Mouse (Mus musculus): ENCODE results near the gene Bicc1. TPM values are rescaled to one million over a fixed set of nuclear protein-coding genes. Genes with fewer than 3 reads are reported as not detected.

The Bicc1 gene
- polyA plus RNA-seq, 1 experiment: 3.2 TPM

DNA sequence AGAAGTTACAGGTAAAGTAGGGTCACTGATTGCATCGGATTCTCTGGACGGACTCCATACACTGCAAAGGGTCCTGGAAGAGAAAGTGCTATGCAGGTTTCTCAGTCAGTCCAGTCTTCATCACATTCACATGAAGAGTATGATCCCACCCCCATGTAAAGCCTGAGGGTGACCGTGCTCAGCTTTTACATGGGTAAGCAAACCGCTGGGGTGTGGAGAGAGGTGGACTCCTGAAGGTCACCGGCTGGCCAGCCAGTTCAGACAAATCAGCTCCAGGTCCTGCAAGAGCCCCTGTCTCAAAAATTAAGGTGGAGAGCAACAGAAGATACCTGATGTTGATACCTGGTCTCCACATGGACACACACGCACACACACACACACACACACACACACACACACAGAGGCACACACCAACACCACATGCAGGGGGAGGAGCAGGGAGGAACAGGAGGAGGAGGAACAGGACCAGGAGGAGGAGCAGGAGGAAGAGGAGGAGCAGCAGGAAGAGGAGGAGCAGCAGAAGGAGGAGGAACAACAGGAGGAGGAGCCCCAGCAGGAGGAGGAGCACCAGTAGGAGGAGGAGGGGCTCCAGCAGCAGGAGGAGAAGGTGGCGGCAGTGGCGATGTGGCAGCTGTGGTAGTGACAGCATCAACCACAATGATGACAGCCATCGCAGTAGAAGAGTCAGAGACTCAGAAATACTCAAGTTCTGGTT is 52.9 kb downstream of the Bicc1 start:
- no peaks in the 10 kb centered on the region for H3K36me3 ChIP-seq (ENCODE audit: control insufficient read depth, insufficient read depth, low read length)
- no peak overlapping the region for H3K4me3 ChIP-seq (ENCODE audit: control insufficient read depth, low read depth, low read length)
- H3K27me3 ChIP-seq (ENCODE audit: control insufficient read depth, insufficient read depth, low read length): no peaks in the 10 kb centered on the region
- no peak overlapping the region for H3K27ac ChIP-seq (ENCODE audit: control insufficient read depth, insufficient read depth, low read depth, low read length)
- TF ChIP-seq POLR2A (IDR thresholded peaks at IDR 0.05; ENCODE audit: control insufficient read depth, low read depth, low read length) (no peak), CTCF (IDR thresholded peaks at IDR 0.05; ENCODE audit: control insufficient read depth, insufficient read depth, insufficient replicate concordance, low read depth, low read length) (no peak)
- H3K4me1 ChIP-seq (ENCODE audit: control insufficient read depth, insufficient read depth, low read length): no peaks in the 10 kb centered on the region

DNA sequence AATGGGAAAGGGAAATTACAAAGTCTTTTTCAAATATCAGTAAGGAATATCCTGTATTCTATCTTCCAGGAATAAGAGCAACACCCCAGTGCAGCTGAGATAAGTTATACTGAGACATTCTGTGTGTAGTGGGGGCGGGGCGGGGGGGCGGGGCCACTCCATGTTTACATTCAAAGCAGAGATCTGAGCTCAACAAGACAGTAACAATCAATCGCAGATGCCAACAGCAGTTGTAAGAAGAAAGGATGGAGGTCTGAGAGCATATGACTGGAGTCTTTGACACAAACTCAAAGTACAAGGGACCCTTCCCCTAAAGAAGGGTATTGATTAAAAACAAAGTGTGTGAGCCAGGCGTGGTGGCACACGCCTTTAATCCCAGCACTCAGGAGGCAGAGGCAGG is 54.7 kb downstream of the Bicc1 start:
- TF ChIP-seq POLR2A (IDR thresholded peaks at IDR 0.05; ENCODE audit: control insufficient read depth, low read depth, low read length) (no peak), CTCF (IDR thresholded peaks at IDR 0.05; ENCODE audit: control insufficient read depth, insufficient read depth, insufficient replicate concordance, low read depth, low read length) (no peak)
- H3K27me3 ChIP-seq (ENCODE audit: control insufficient read depth, insufficient read depth, low read length): no peaks in the 10 kb centered on the region

DNA sequence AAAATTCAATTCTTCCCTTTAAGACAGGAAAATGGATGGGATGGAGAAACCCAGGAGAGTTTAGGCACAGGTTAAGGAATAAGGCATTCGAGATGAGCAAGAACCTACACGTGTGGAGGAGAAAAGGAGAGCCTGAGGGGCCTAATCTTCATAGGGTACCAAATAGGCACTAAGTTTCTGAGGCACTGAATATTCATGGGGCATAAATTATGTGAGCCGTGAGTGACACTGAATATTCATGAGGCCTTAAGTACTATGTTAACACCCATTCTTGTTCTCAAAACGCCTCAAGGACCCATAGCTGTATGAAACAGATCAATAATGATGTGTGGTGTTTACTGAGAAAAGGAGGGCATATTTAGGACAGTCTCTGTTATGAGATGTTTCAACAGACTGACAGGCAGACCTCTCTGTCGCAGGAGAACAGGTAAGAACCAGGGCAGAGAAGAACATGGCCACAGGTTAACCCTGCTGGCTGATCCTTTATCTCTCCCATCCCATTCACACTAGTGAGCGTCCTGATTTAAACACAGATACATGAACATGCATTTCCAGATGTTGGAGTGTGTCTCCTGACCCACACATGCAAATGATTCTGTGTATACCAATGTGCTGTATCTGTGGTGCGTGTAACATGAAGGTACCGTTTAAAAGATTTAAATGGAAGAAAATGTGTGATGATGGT is 58.5 kb downstream of the Bicc1 start:
- Histone ChIP-seq H3K4me1 (ENCODE audit: control insufficient read depth, insufficient read depth, low read length) (no peaks in the 10 kb centered on the region), H3K36me3 (ENCODE audit: control insufficient read depth, insufficient read depth, low read length) (no peaks in the 10 kb centered on the region), H3K4me3 (ENCODE audit: control insufficient read depth, low read depth, low read length) (no peak overlapping the region), H3K27ac (ENCODE audit: control insufficient read depth, insufficient read depth, low read depth, low read length) (no peak overlapping the region), H3K27me3 (ENCODE audit: control insufficient read depth, insufficient read depth, low read length) (no peaks in the 10 kb centered on the region)
- no peak for TF ChIP-seq CTCF (IDR thresholded peaks at IDR 0.05; ENCODE audit: control insufficient read depth, insufficient read depth, insufficient replicate concordance, low read depth, low read length)
- TF ChIP-seq POLR2A (IDR thresholded peaks at IDR 0.05; ENCODE audit: control insufficient read depth, low read depth, low read length): no peak

More for the DNA sequence above, 54.7 kb downstream of the Bicc1 start:
- no peak overlapping the region for H3K27ac ChIP-seq (ENCODE audit: control insufficient read depth, insufficient read depth, low read depth, low read length)
- H3K4me1 ChIP-seq (ENCODE audit: control insufficient read depth, insufficient read depth, low read length): no peaks in the 10 kb centered on the region
- H3K36me3 ChIP-seq (ENCODE audit: control insufficient read depth, insufficient read depth, low read length): no peaks in the 10 kb centered on the region
- no peak overlapping the region for H3K4me3 ChIP-seq (ENCODE audit: control insufficient read depth, low read depth, low read length)

DNA sequence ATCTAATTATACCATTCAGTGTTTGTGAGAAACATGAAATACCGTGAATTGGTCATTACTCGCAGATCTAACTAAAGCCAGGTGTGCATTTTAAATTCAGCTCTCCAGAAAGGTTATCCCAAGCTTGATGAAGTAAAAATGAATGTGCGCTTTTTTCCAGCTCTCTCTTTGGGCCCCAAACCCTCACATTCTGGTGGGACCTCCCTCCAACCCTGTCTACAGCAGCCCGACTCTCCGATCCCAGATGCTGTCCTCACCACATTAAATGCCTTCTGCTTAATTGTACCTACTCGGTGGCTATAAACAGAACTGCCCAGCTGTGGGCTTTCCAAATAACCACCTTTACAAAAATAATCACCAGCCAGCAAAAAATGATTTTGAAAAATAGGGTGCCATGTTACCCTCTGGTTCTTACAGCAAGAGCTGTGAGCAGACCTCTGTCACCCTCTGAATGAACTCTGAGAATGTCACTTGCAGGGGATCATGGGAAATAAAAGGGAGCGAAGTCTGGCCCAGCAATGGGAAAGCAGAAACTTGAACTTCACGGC is 64.7 kb downstream of the Bicc1 start:
- no peak overlapping the region for H3K4me3 ChIP-seq (ENCODE audit: control insufficient read depth, low read depth, low read length)
- H3K27me3 ChIP-seq (ENCODE audit: control insufficient read depth, insufficient read depth, low read length): no peaks in the 10 kb centered on the region
- no peak for TF ChIP-seq CTCF (IDR thresholded peaks at IDR 0.05; ENCODE audit: control insufficient read depth, insufficient read depth, insufficient replicate concordance, low read depth, low read length)
- no peak for TF ChIP-seq POLR2A (IDR thresholded peaks at IDR 0.05; ENCODE audit: control insufficient read depth, low read depth, low read length)
- H3K27ac ChIP-seq (ENCODE audit: control insufficient read depth, insufficient read depth, low read depth, low read length): no peak overlapping the region
- H3K4me1 ChIP-seq (ENCODE audit: control insufficient read depth, insufficient read depth, low read length): no peaks in the 10 kb centered on the region
- no peaks in the 10 kb centered on the region for H3K36me3 ChIP-seq (ENCODE audit: control insufficient read depth, insufficient read depth, low read length)

DNA sequence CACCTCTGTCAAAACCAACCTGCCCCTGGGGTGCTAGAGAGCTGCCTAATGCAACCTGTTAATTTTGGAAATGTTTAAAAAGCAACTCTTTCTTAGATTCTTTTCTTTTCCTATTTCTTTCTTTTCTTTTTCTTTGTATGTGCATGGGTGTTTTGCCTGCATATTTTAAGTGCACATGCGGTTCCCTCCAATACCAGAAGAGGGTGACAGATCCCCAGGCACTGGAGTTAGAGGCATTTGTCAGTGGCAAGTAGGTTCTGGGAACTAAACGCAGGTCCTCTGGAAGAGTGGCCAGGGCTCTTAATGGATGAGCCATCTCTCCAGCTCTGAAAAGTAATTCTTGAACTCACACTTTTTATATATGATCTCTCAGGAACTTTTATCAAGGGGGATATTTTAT is 66.2 kb downstream of the Bicc1 start:
- no peaks in the 10 kb centered on the region for H3K4me1 ChIP-seq (ENCODE audit: control insufficient read depth, insufficient read depth, low read length)
- H3K4me3 ChIP-seq (ENCODE audit: control insufficient read depth, low read depth, low read length): no peak overlapping the region
- no peaks in the 10 kb centered on the region for H3K36me3 ChIP-seq (ENCODE audit: control insufficient read depth, insufficient read depth, low read length)
- H3K27ac ChIP-seq (ENCODE audit: control insufficient read depth, insufficient read depth, low read depth, low read length): no peak overlapping the region
- TF ChIP-seq CTCF (IDR thresholded peaks at IDR 0.05; ENCODE audit: control insufficient read depth, insufficient read depth, insufficient replicate concordance, low read depth, low read length) (no peak), POLR2A (IDR thresholded peaks at IDR 0.05; ENCODE audit: control insufficient read depth, low read depth, low read length) (no peak)
- H3K27me3 ChIP-seq (ENCODE audit: control insufficient read depth, insufficient read depth, low read length): no peaks in the 10 kb centered on the region

DNA sequence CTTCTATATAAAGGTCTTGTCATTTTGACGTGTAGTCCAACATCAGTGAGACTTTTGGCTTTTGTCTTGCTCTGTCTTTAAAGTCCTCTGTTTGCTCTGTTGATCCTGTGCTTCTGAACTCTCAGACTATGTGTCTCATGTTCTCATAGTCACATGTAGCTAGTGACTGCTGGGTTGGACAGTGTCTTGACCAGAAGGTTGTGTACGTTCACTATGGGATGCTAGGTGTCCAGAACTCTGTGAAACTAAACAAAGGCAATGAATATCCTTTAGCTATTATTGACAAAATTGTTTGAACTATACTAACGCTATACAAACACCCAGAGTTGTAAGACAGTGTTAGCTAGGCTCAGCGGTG is 72.2 kb downstream of the Bicc1 start:
- Histone ChIP-seq H3K36me3 (ENCODE audit: control insufficient read depth, insufficient read depth, low read length) (no peaks in the 10 kb centered on the region), H3K4me1 (ENCODE audit: control insufficient read depth, insufficient read depth, low read length) (peaks cover 2% of the 10 kb centered on the region; the same call in 1 of the 2 replicates), H3K27me3 (ENCODE audit: control insufficient read depth, insufficient read depth, low read length) (no peaks in the 10 kb centered on the region), H3K27ac (ENCODE audit: control insufficient read depth, insufficient read depth, low read depth, low read length) (no peak overlapping the region), H3K4me3 (ENCODE audit: control insufficient read depth, low read depth, low read length) (no peak overlapping the region)
- TF ChIP-seq CTCF (IDR thresholded peaks at IDR 0.05; ENCODE audit: control insufficient read depth, insufficient read depth, insufficient replicate concordance, low read depth, low read length) (no peak), POLR2A (IDR thresholded peaks at IDR 0.05; ENCODE audit: control insufficient read depth, low read depth, low read length) (no peak)

DNA sequence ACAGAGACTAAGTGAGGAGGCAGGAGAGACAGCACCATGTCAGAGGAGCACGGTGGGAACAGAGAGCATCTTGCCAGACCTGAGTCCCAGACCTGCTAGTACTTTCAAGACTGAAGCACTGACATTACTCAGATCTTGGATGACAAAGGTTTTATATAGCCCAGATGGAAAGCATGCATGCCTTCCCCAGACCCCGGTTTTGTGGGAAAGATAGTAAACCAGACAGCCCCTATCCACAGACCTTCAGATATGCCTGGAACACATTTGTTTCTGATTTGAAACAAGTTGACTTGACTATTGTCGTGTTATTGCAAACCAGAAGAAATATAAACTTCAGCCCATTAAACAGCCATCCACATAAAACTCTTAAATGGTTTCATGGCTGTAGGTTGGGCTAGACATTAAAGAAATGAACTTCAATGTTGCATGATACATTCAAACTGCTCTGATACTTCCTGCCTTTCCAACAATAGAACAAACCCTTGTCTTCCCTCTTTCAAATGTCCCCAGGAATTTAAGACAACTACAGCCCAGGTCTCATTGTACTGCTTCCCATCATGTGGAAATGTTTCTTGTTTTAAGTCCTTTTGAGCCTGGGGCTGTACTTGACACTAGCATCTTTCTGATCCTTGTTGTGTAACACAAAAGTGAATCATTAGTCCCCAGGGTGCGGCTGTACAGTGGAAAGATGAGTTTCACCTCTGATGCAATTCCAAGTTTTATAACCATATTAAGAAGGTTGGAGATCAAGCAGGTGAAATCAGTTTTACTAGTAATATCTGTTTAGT is 72.7 kb downstream of the Bicc1 start:
- no peaks in the 10 kb centered on the region for H3K36me3 ChIP-seq (ENCODE audit: control insufficient read depth, insufficient read depth, low read length)
- H3K4me3 ChIP-seq (ENCODE audit: control insufficient read depth, low read depth, low read length): no peak overlapping the region
- H3K27ac ChIP-seq (ENCODE audit: control insufficient read depth, insufficient read depth, low read depth, low read length): no peak overlapping the region
- TF ChIP-seq POLR2A (IDR thresholded peaks at IDR 0.05; ENCODE audit: control insufficient read depth, low read depth, low read length) (no peak), CTCF (IDR thresholded peaks at IDR 0.05; ENCODE audit: control insufficient read depth, insufficient read depth, insufficient replicate concordance, low read depth, low read length) (no peak)
- H3K4me1 ChIP-seq (ENCODE audit: control insufficient read depth, insufficient read depth, low read length): peaks cover 2% of the 10 kb centered on the region; the same call in 1 of the 2 replicates
- no peaks in the 10 kb centered on the region for H3K27me3 ChIP-seq (ENCODE audit: control insufficient read depth, insufficient read depth, low read length)
